Mouse (Mus musculus) heart, embryonic 15.5 days (tissue): Measurements from ENCODE around the gene Iqcc. TPM values are rescaled to one million over a fixed set of nuclear protein-coding genes. Genes with fewer than 3 reads are reported as not detected.

Source experiments
- ATAC-seq: fragments of 200-750 bp; cut with Nextera tagmentation; replicated peaks from 2 replicates; pipeline ENCODE4 v1.8.0; 2017; ENCODE audit warnings: low read depth, moderate TSS enrichment; ENCODE audit not compliant: insufficient number of reproducible peaks, insufficient read depth, low FRiP score
- H3K27ac ChIP-seq: fragments of 300-500 bp; sonication (generic); 2 replicates; pipeline ENCODE4 v1.5.1; 2015; ENCODE audit warnings: mild to moderate bottlenecking, inconsistent platforms
- H3K27me3 ChIP-seq: fragments of 300-500 bp; sonication (generic); 2 replicates; pipeline ENCODE4 v1.6.1; 2015; ENCODE audit warnings: inconsistent platforms
- H3K36me3 ChIP-seq: fragments of 300-500 bp; sonication (generic); 2 replicates; pipeline ENCODE4 v1.6.1; 2015; ENCODE audit warnings: mild to moderate bottlenecking, inconsistent platforms
- H3K4me1 ChIP-seq: fragments of 300-500 bp; sonication (generic); replicated peaks from 2 replicates; pipeline ENCODE4 v1.6.1; 2015; ENCODE audit warnings: inconsistent platforms
- H3K4me2 ChIP-seq: fragments of 300-500 bp; sonication (generic); 2 replicates; pipeline ENCODE4 v1.6.1; 2015; ENCODE audit warnings: inconsistent platforms, mild to moderate bottlenecking, moderate library complexity
- H3K4me3 ChIP-seq: fragments of 300-500 bp; sonication (generic); 2 replicates; pipeline ENCODE4 v1.5.1; 2015; ENCODE audit warnings: mild to moderate bottlenecking, inconsistent platforms
- H3K9ac ChIP-seq: fragments of 300-500 bp; sonication (generic); 2 replicates; pipeline ENCODE4 v1.6.1; 2015; ENCODE audit warnings: mild to moderate bottlenecking, inconsistent platforms
- H3K9me3 ChIP-seq: fragments of 300-500 bp; sonication (generic); replicated peaks from 2 replicates; pipeline ENCODE4 v1.6.1; 2016; ENCODE audit warnings: inconsistent platforms
- WGBS: fragments of 180-500 bp; shearing (Covaris S2); methylation state at CpG from one replicate; pipeline ENCODE4 v1.1.7; 2015; ENCODE audit warnings: mixed read lengths; 5-methylcytosine and 5-hydroxymethylcytosine counted together
- polyA plus RNA-seq: library from polyadenylated mRNA; unstranded; fragments of >200 nt; fragmentation: Nextera tagmentation; extraction: Ambion mirVana; gene quantifications from 2 replicates; pipeline ENCODE4 v1.2.1, GENCODE M21; 2015

Iqcc gene
- polyA plus RNA-seq, 1 experiment from 2014 or later, result 19.0 TPM

- Histone ChIP-seq H3K4me3 (no peak overlapping the region), H3K9ac (no peak overlapping the region), H3K36me3 (peaks cover 94% of the 10 kb centered on the region), H3K9me3 (no peaks in the 10 kb centered on the region), H3K27me3 (no peaks in the 10 kb centered on the region), H3K4me2 (no peak overlapping the region), H3K4me1 (peaks cover 22% of the 10 kb centered on the region), H3K27ac (no peak overlapping the region)
- WGBS, result 93% methylated on average over 6 of the region's 6 CpGs
- ATAC-seq, result no peak
These were observed 15.0 kb upstream of the Iqcc start for GRCm38 (mm10) chr4:129633852-129634251.

- H3K9ac ChIP-seq, result no peak overlapping the region
- H3K4me3 ChIP-seq, result no peak overlapping the region
- ATAC-seq, result no peak
- no peaks in the 10 kb centered on the region for H3K27me3 ChIP-seq
- H3K9me3 ChIP-seq, result no peaks in the 10 kb centered on the region
- H3K4me1 ChIP-seq, result peaks cover 8% of the 10 kb centered on the region
- peaks cover 98% of the 10 kb centered on the region for H3K36me3 ChIP-seq
- no peak overlapping the region for H3K27ac ChIP-seq
- no peak overlapping the region for H3K4me2 ChIP-seq
- 88% methylated on average over 12 of the region's 12 CpGs for WGBS
These were observed 13.0 kb upstream of the Iqcc start for GRCm38 (mm10) chr4:129631867-129632266.

GRCm38 (mm10) chr4:129630944-129631343 lies 12.0 kb upstream of the Iqcc start:
- Histone ChIP-seq H3K4me3 (no peak overlapping the region), H3K4me1 (peaks cover 8% of the 10 kb centered on the region; the same call in 1 of the 2 replicates), H3K4me2 (no peak overlapping the region), H3K9me3 (no peaks in the 10 kb centered on the region), H3K9ac (no peak overlapping the region), H3K36me3 (peaks cover 94% of the 10 kb centered on the region), H3K27me3 (no peaks in the 10 kb centered on the region), H3K27ac (no peak overlapping the region)
- WGBS, result 75% methylated on average over 4 of the region's 4 CpGs
- ATAC-seq, result no peak

- ATAC-seq, result no peak
- Histone ChIP-seq H3K9ac (no peak overlapping the region), H3K36me3 (peaks cover 45% of the 10 kb centered on the region)
These were observed 7.1 kb upstream of the Iqcc start for GRCm38 (mm10) chr4:129626035-129626434.

GRCm38 (mm10) chr4:129625496-129625895 lies 6.6 kb upstream of the Iqcc start:
- no peaks in the 10 kb centered on the region for H3K27me3 ChIP-seq
- peaks cover 38% of the 10 kb centered on the region for H3K4me1 ChIP-seq
- WGBS, result 49% methylated on average over 4 of the region's 4 CpGs
- 0 out of 2 replicates have a peak overlapping the region, but pooled peaks have one; percentile 84 for H3K9ac ChIP-seq
- H3K4me3 ChIP-seq, result no peak overlapping the region
- no peak for ATAC-seq
- peaks cover 40% of the 10 kb centered on the region for H3K36me3 ChIP-seq
- H3K27ac ChIP-seq, result peak overlapping the region; percentile 89
- H3K9me3 ChIP-seq, result no peaks in the 10 kb centered on the region
- peak overlapping the region; percentile 87 for H3K4me2 ChIP-seq

More at GRCm38 (mm10) chr4:129626035-129626434, 7.1 kb upstream of the Iqcc start:
- Histone ChIP-seq H3K27me3 (no peaks in the 10 kb centered on the region), H3K27ac (no peak overlapping the region), H3K4me3 (no peak overlapping the region), H3K4me1 (peaks cover 34% of the 10 kb centered on the region), H3K9me3 (no peaks in the 10 kb centered on the region), H3K4me2 (no peak overlapping the region)
- 74% methylated on average over 6 of the region's 6 CpGs for WGBS

- Histone ChIP-seq H3K4me3 (peak overlapping the region; percentile 77), H3K9me3 (no peaks in the 10 kb centered on the region), H3K4me2 (peak overlapping the region; percentile 87), H3K9ac (peak overlapping the region; percentile 84), H3K4me1 (peaks cover 38% of the 10 kb centered on the region), H3K27me3 (no peaks in the 10 kb centered on the region), H3K27ac (peak overlapping the region; percentile 89), H3K36me3 (peaks cover 35% of the 10 kb centered on the region)
- WGBS, result 1% methylated on average over 6 of the region's 6 CpGs
- no peak for ATAC-seq
These were observed 6.1 kb upstream of the Iqcc start for GRCm38 (mm10) chr4:129625029-129625370.

GRCm38 (mm10) chr4:129624281-129625028 lies 5.6 kb upstream of the Iqcc start:
- WGBS, result under 1% methylated on average over 18 of the region's 18 CpGs
- Histone ChIP-seq H3K4me2 (peak overlapping the region; percentile 87), H3K4me1 (peaks cover 38% of the 10 kb centered on the region), H3K36me3 (peaks cover 31% of the 10 kb centered on the region), H3K27me3 (no peaks in the 10 kb centered on the region), H3K4me3 (peak overlapping the region; percentile 77), H3K9ac (peak overlapping the region; percentile 84), H3K27ac (peak overlapping the region; percentile 89), H3K9me3 (no peaks in the 10 kb centered on the region)
- ATAC-seq, result peak; percentile 89

GRCm38 (mm10) chr4:129623681-129624091 lies 4.8 kb upstream of the Iqcc start, which contains the start of gene Ccdc28b:
Gene Ccdc28b, minus strand, starts transcription at chr4:129623947.
- H3K36me3 ChIP-seq, result peaks cover 23% of the 10 kb centered on the region
- H3K9ac ChIP-seq, result peak within 1 kb of the TSS; percentile 84
- H3K9me3 ChIP-seq, result no peaks in the 10 kb centered on the region
- peaks cover 42% of the 10 kb centered on the region for H3K4me1 ChIP-seq
- 0% methylated on average over 10 of the region's 10 CpGs for WGBS
- H3K4me3 ChIP-seq, result peak within 1 kb of the TSS; percentile 77
- H3K27ac ChIP-seq, result peak within 1 kb of the TSS; percentile 89
- no peaks in the 10 kb centered on the region for H3K27me3 ChIP-seq
- ATAC-seq, result peak; percentile 33
- peak within 1 kb of the TSS; percentile 87 for H3K4me2 ChIP-seq

GRCm38 (mm10) chr4:129622803-129623535 lies 4.1 kb upstream of the Iqcc start:
- WGBS, result 16% methylated on average over 8 of the region's 8 CpGs
- Histone ChIP-seq H3K27me3 (no peaks in the 10 kb centered on the region), H3K4me3 (peak overlapping the region; percentile 77), H3K36me3 (peaks cover 16% of the 10 kb centered on the region), H3K4me2 (peak overlapping the region; percentile 87), H3K9ac (peak overlapping the region; percentile 84), H3K9me3 (no peaks in the 10 kb centered on the region), H3K27ac (peak overlapping the region; percentile 89), H3K4me1 (peaks cover 48% of the 10 kb centered on the region)
- ATAC-seq, result no peak

GRCm38 (mm10) chr4:129622120-129622802 lies 3.4 kb upstream of the Iqcc start:
- Histone ChIP-seq H3K27me3 (no peaks in the 10 kb centered on the region), H3K36me3 (peaks cover 9% of the 10 kb centered on the region), H3K9ac (peak overlapping the region; percentile 84; the same call in 1 of the 2 replicates), H3K27ac (peak overlapping the region; percentile 78), H3K4me3 (peak overlapping the region; percentile 77; the same call in 1 of the 2 replicates), H3K4me2 (peak overlapping the region; percentile 87), H3K4me1 (peaks cover 55% of the 10 kb centered on the region), H3K9me3 (no peaks in the 10 kb centered on the region)
- no peak for ATAC-seq
- 74% methylated on average over 11 of the region's 11 CpGs for WGBS
